Mouse (Mus musculus) MEL (cell line): ENCODE data around the gene Ngp.

Source experiments
- CTCF ChIP-seq, 3 experiments: IDR thresholded peaks in 2 of 3; conservative IDR thresholded peaks in 1 of 3; 2 replicates each; pipeline ENCODE4 v1.5.1; 2011 to 2012; ENCODE audit warnings: low read length in 3 of 3, low read depth in 2 of 3, mild to moderate bottlenecking in 2 of 3, improper control_type of control experiment in 1 of 3, inconsistent platforms in 1 of 3, mixed read lengths in 1 of 3, moderate library complexity in 1 of 3; ENCODE audit not compliant: control insufficient read depth in 1 of 3, insufficient read depth in 1 of 3, poor library complexity in 1 of 3, severe bottlenecking in 1 of 3
- EP300 ChIP-seq, 2 experiments: IDR thresholded peaks; 2 replicates each; pipeline ENCODE4 v1.6.1; 2011; ENCODE audit warnings: improper control_type of control experiment in 2 of 2, low read length in 2 of 2, low read depth in 1 of 2, mild to moderate bottlenecking in 1 of 2
- MXI1 ChIP-seq: IDR thresholded peaks from 2 replicates; pipeline ENCODE4 v1.6.1; 2011; ENCODE audit warnings: mild to moderate bottlenecking, low read depth, low read length, improper control_type of control experiment
- MYC ChIP-seq: IDR thresholded peaks from 2 replicates; pipeline ENCODE4 v1.6.1; 2011; ENCODE audit warnings: low read depth, mild to moderate bottlenecking, low read length, improper control_type of control experiment, moderate library complexity
- POLR2A ChIP-seq, 2 experiments: IDR thresholded peaks; 2 replicates each; pipeline ENCODE4 v1.6.1; 2011 to 2012; ENCODE audit warnings: low read length in 2 of 2, mild to moderate bottlenecking in 2 of 2, control low read depth in 1 of 2, improper control_type of control experiment in 1 of 2, low read depth in 1 of 2, moderate library complexity in 1 of 2; ENCODE audit not compliant: control insufficient read depth in 1 of 2, insufficient read depth in 1 of 2, poor library complexity in 1 of 2
- TBP ChIP-seq: IDR thresholded peaks from 2 replicates; pipeline ENCODE4 v1.8.0; 2011; ENCODE audit warnings: low read depth, low read length, improper control_type of control experiment
- USF1 ChIP-seq: IDR thresholded peaks from 2 replicates; pipeline ENCODE4 v1.6.1; 2014; ENCODE audit warnings: low read depth, mild to moderate bottlenecking, inconsistent platforms, low read length, improper control_type of control experiment, moderate library complexity
- ZKSCAN1 ChIP-seq: IDR thresholded peaks from 2 replicates; pipeline ENCODE4 v1.6.1; 2012; ENCODE audit warnings: low read depth, mild to moderate bottlenecking, inconsistent platforms, low read length, improper control_type of control experiment, moderate library complexity

GRCm38 (mm10) chr9:110413785-110414184 is 5.8 kb upstream of the Ngp start:
- TF ChIP-seq POLR2A (IDR thresholded peaks at IDR 0.05; ENCODE audit: control insufficient read depth in 1 of 2, insufficient read depth in 1 of 2, low read depth in 1 of 2, low read length in 2 of 2, poor library complexity in 1 of 2) (no peak), CTCF (IDR thresholded peaks at IDR 0.05 in 2 of 3, conservative IDR thresholded peaks at IDR 0.05 in 1 of 3; ENCODE audit: control insufficient read depth in 1 of 3, insufficient read depth in 1 of 3, low read depth in 2 of 3, low read length in 3 of 3, poor library complexity in 1 of 3, severe bottlenecking in 1 of 3) (peak; percentile 18 to 60 (median 59); a peak in 5 of 6 replicates), TBP (no peak), MYC (no peak), USF1 (no peak), EP300 (IDR thresholded peaks at IDR 0.05; ENCODE audit: low read depth in 1 of 2, low read length in 2 of 2) (no peak), ZKSCAN1 (no peak), MXI1 (no peak)
